Mouse (Mus musculus) forebrain, embryonic 14.5 days (tissue): Measurements from ENCODE around the gene Rps23. TPM values are rescaled to one million over a fixed set of nuclear protein-coding genes. Genes with fewer than 3 reads are reported as not detected.
"Not testable (repeated sequence)": the region's sequence is repeated elsewhere in the genome, so short reads cannot be mapped to it uniquely, and the experiment has no call there.

Experiments
- ATAC-seq: fragments of 200-750 bp; cut with Nextera tagmentation; 2 replicates; pipeline ENCODE4 v1.8.0; 2017; ENCODE audit warnings: mild to moderate bottlenecking, moderate library complexity
- DNase-seq: peaks from one replicate; pipeline ENCODE4 v3.0.0-alpha.2; 2015; ENCODE audit warnings: low spot score
- H3K27ac ChIP-seq: fragments of 300-500 bp; sonication (generic); 2 replicates; pipeline ENCODE4 v1.5.1; 2014; ENCODE audit warnings: low read depth, mild to moderate bottlenecking, control low read depth, low read length, moderate library complexity
- H3K27me3 ChIP-seq: fragments of 300-500 bp; sonication (generic); replicated peaks from 2 replicates; pipeline ENCODE4 v1.6.1; 2014; ENCODE audit warnings: low read length, control low read depth, mixed read lengths; ENCODE audit not compliant: control insufficient read depth, insufficient read depth
- H3K36me3 ChIP-seq: fragments of 300-500 bp; sonication (generic); 2 replicates; pipeline ENCODE4 v1.6.1; 2014; ENCODE audit warnings: low read length, control low read depth; ENCODE audit not compliant: control insufficient read depth, insufficient read depth
- H3K4me1 ChIP-seq: fragments of 300-500 bp; sonication (generic); 2 replicates; pipeline ENCODE4 v1.6.1; 2014; ENCODE audit warnings: antibody characterized with exemption, low read length, control low read depth; ENCODE audit not compliant: control insufficient read depth, insufficient read depth
- H3K4me2 ChIP-seq: fragments of 300-500 bp; sonication (generic); 2 replicates; pipeline ENCODE4 v1.6.1; 2014; ENCODE audit warnings: mild to moderate bottlenecking, control low read depth, low read length
- H3K4me3 ChIP-seq: fragments of 300-500 bp; sonication (generic); 2 replicates; pipeline ENCODE4 v1.5.1; 2014; ENCODE audit warnings: low read depth, low read length, control low read depth
- H3K9ac ChIP-seq: fragments of 300-500 bp; sonication (generic); 2 replicates; pipeline ENCODE4 v1.6.1; 2014; ENCODE audit warnings: mild to moderate bottlenecking, low read length, control low read depth, moderate library complexity
- H3K9me3 ChIP-seq: fragments of 300-500 bp; sonication (generic); replicated peaks from 2 replicates; pipeline ENCODE4 v1.6.1; 2016; ENCODE audit warnings: low read length, control low read depth, mixed read lengths; ENCODE audit not compliant: control insufficient read depth
- WGBS: fragments of 180-500 bp; shearing (Covaris S2); extraction: QIAGEN DNeasy Blood & Tissue Kit; methylation state at CpG from one replicate; pipeline ENCODE4 v1.1.7; 2014; 5-methylcytosine and 5-hydroxymethylcytosine counted together
- polyA plus RNA-seq: library from polyadenylated mRNA; unstranded; fragments of >200 nt; fragmentation: Nextera tagmentation; extraction: Ambion mirVana; gene quantifications from 2 replicates; pipeline ENCODE4 v1.2.1, GENCODE M21; 2014

Rps23 gene
- polyA plus RNA-seq, 1 experiment from 2014 or later, result 210 TPM

- no peak overlapping the region for H3K9ac ChIP-seq
- H3K4me2 ChIP-seq, result no peak overlapping the region
- H3K27ac ChIP-seq, result no peak overlapping the region
- peaks cover 4% of the 10 kb centered on the region; the same call in 1 of the 2 replicates for H3K4me1 ChIP-seq
- DNase-seq (no peak), ATAC-seq (no peak)
- peaks cover 33% of the 10 kb centered on the region for H3K36me3 ChIP-seq
- no peaks in the 10 kb centered on the region for H3K9me3 ChIP-seq
- WGBS, result 86% methylated on average over 7 of the region's 7 CpGs
- H3K27me3 ChIP-seq, result no peaks in the 10 kb centered on the region
- no peak overlapping the region for H3K4me3 ChIP-seq
Observed at GRCm38 (mm10) chr13:90926125-90926765, 3.5 kb downstream of the Rps23 start.

- Histone ChIP-seq H3K4me3 (no peak overlapping the region), H3K27ac (no peak overlapping the region), H3K36me3 (peaks cover 33% of the 10 kb centered on the region), H3K9me3 (no peaks in the 10 kb centered on the region), H3K4me2 (no peak overlapping the region), H3K4me1 (peaks cover 4% of the 10 kb centered on the region; the same call in 1 of the 2 replicates), H3K9ac (no peak overlapping the region), H3K27me3 (no peaks in the 10 kb centered on the region)
- ATAC-seq, result no peak
- no peak for DNase-seq
- 75% methylated on average over 5 of the region's 5 CpGs for WGBS
Observed at GRCm38 (mm10) chr13:90926938-90927633, 4.3 kb downstream of the Rps23 start.

GRCm38 (mm10) chr13:90928266-90928665 is 5.5 kb downstream of the Rps23 start:
- H3K36me3 ChIP-seq, result peaks cover 33% of the 10 kb centered on the region
- not testable (repeated sequence) for H3K9me3 ChIP-seq, H3K27ac ChIP-seq, H3K4me2 ChIP-seq, H3K9ac ChIP-seq, DNase-seq, ATAC-seq, H3K4me1 ChIP-seq, H3K4me3 ChIP-seq, H3K27me3 ChIP-seq
- WGBS, result 91% methylated on average over 9 of the region's 10 CpGs

- H3K9me3 ChIP-seq, result no peaks in the 10 kb centered on the region
- WGBS, result 21% methylated on average over 5 of the region's 5 CpGs
- no peaks in the 10 kb centered on the region for H3K27me3 ChIP-seq
- H3K4me1 ChIP-seq, result no peaks in the 10 kb centered on the region
- no peak overlapping the region for H3K9ac ChIP-seq
- H3K4me2 ChIP-seq, result no peak overlapping the region
- H3K4me3 ChIP-seq, result no peak overlapping the region
- peaks cover 30% of the 10 kb centered on the region for H3K36me3 ChIP-seq
- H3K27ac ChIP-seq, result no peak overlapping the region
- peak; percentile 59 for ATAC-seq
- peak; percentile 87 for DNase-seq
Observed at GRCm38 (mm10) chr13:90929847-90930246, 7.1 kb downstream of the Rps23 start.

- no peak for DNase-seq
- ATAC-seq, result no peak
- Histone ChIP-seq H3K27me3 (no peaks in the 10 kb centered on the region), H3K9ac (no peak overlapping the region), H3K4me3 (no peak overlapping the region), H3K4me2 (no peak overlapping the region), H3K4me1 (no peaks in the 10 kb centered on the region), H3K9me3 (no peaks in the 10 kb centered on the region), H3K27ac (no peak overlapping the region), H3K36me3 (no peaks in the 10 kb centered on the region)
- WGBS, result 51% methylated on average over 3 of the region's 3 CpGs
Observed at GRCm38 (mm10) chr13:90933256-90933655, 10.5 kb downstream of the Rps23 start.

DNA sequence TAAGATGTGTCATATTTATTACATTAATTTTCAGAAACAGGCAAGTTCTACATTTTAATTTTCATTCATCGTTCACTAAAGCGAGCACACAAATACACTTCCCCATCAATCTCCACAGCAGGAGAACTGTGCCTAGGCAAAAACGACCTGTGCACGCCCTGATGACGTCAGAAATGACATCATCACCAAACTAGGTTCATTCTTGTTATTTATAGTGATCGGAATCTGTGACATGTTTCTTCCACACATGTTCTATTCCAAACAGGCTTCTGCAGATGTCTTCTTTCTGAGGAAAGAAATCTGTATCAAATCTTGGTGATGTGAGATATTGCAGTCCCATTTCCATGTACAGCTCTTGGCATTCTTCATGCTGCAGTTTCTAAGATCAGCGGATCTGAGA is 13.1 kb downstream of the Rps23 start:
- H3K36me3 ChIP-seq, result no peaks in the 10 kb centered on the region
- H3K4me2 ChIP-seq, result no peak overlapping the region
- no peak overlapping the region for H3K27ac ChIP-seq
- DNase-seq (no peak), ATAC-seq (no peak)
- no peaks in the 10 kb centered on the region for H3K4me1 ChIP-seq
- no peak overlapping the region for H3K9ac ChIP-seq
- WGBS, result 88% methylated on average over 7 of the region's 7 CpGs
- no peak overlapping the region for H3K4me3 ChIP-seq
- no peaks in the 10 kb centered on the region for H3K27me3 ChIP-seq
- no peaks in the 10 kb centered on the region for H3K9me3 ChIP-seq

GRCm38 (mm10) chr13:90939192-90939591 is 16.4 kb downstream of the Rps23 start:
- DNase-seq (no peak), ATAC-seq (no peak)
- H3K9ac ChIP-seq, result no peak overlapping the region
- H3K4me2 ChIP-seq, result no peak overlapping the region
- 59% methylated on average over 6 of the region's 6 CpGs for WGBS
- no peak overlapping the region for H3K27ac ChIP-seq
- H3K9me3 ChIP-seq, result no peaks in the 10 kb centered on the region
- no peaks in the 10 kb centered on the region for H3K4me1 ChIP-seq
- H3K27me3 ChIP-seq, result no peaks in the 10 kb centered on the region
- no peak overlapping the region for H3K4me3 ChIP-seq
- no peaks in the 10 kb centered on the region for H3K36me3 ChIP-seq

GRCm38 (mm10) chr13:90939600-90939999 is 16.8 kb downstream of the Rps23 start:
- no peak for DNase-seq
- H3K4me1 ChIP-seq, result no peaks in the 10 kb centered on the region

DNA sequence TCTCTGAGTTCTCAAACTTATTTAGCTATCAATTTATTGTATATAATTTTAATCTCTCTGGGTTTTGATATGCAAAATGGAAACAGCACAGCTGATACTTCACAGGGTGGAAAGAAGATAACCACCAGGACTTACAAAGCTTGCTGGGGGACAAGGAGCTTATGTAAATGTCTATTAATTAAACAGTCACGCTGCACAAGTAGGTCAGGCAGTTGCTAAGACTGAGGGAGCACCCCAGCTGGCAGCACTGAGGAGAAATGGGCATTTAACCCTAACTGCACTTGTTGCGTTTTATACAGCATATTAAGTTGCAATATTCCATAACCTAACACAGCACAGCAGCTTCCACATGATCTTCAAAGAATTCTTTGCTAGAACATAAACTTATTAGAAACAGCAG is 36.1 kb downstream of the Rps23 start:
- WGBS, result 12% methylated on average over 2 of the region's 2 CpGs

More at GRCm38 (mm10) chr13:90939600-90939999, 16.8 kb downstream of the Rps23 start:
- 69% methylated on average over 5 of the region's 5 CpGs for WGBS
- Histone ChIP-seq H3K4me3 (no peak overlapping the region), H3K9me3 (no peaks in the 10 kb centered on the region), H3K27me3 (no peaks in the 10 kb centered on the region), H3K4me2 (no peak overlapping the region), H3K36me3 (no peaks in the 10 kb centered on the region), H3K9ac (no peak overlapping the region), H3K27ac (no peak overlapping the region)
- ATAC-seq, result no peak

More for the DNA sequence above, 36.1 kb downstream of the Rps23 start:
- Histone ChIP-seq H3K9ac (no peak overlapping the region), H3K4me3 (no peak overlapping the region), H3K27me3 (no peaks in the 10 kb centered on the region), H3K36me3 (no peaks in the 10 kb centered on the region), H3K27ac (no peak overlapping the region), H3K9me3 (no peaks in the 10 kb centered on the region), H3K4me1 (peaks cover 4% of the 10 kb centered on the region), H3K4me2 (no peak overlapping the region)
- DNase-seq (peak; percentile 33), ATAC-seq (peak; percentile 71)
